13 mouse cellular contexts compared by ENCODE assay signal in genomic region chr10:58640446-58641400, GRCm38 (mm10). TPM values are rescaled to one million over a fixed set of nuclear protein-coding genes. Genes with fewer than 3 reads are reported as not detected.
A peak's percentile ranks its signal among the peaks of the same experiment; 100 is the strongest.
DNase-seq lines count a peak whose midpoint lies in the region; ATAC-seq lines count a peak whose summit lies in the region.
"Had no signal": no experiment of that assay in that cellular context is flagged by ENCODE, and none has a peak within 500 bp of the region (broad histone marks: within the 10 kb centered on the region; RNA-seq: fewer than 3 reads in every experiment).

No protein-coding gene starts in this region.

- H3K4me3 ChIP-seq in hindbrain, embryonic 10.5 days, result no peak overlapping the region
- no peak overlapping the region for H3K4me3 ChIP-seq in hindbrain, embryonic 14.5 days (replicated peaks; ENCODE audit: low read length)
- no peak overlapping the region for H3K4me3 ChIP-seq in forebrain, embryonic 12.5 days (replicated peaks)
- no peak overlapping the region for H3K4me3 ChIP-seq in liver, embryonic 11.5 days (ENCODE audit: low read depth, low read length)
- H3K4me3 ChIP-seq: gastrocnemius, adult 2 months; liver, embryonic 15.5 days had no signal

- no peaks in the 10 kb centered on the region for H3K9me3 ChIP-seq in hindbrain, embryonic 10.5 days
- H3K9me3 ChIP-seq in hindbrain, embryonic 14.5 days (ENCODE audit: control insufficient read depth, low read length), result no peaks in the 10 kb centered on the region
- no peaks in the 10 kb centered on the region for H3K9me3 ChIP-seq in forebrain, embryonic 12.5 days
- H3K9me3 ChIP-seq in liver, embryonic 11.5 days (ENCODE audit: control insufficient read depth, low read length), result no peaks in the 10 kb centered on the region
- H3K9me3 ChIP-seq: liver, embryonic 15.5 days had no signal

- H3K4me2 ChIP-seq in hindbrain, embryonic 14.5 days (replicated peaks), result no peak overlapping the region
- H3K4me2 ChIP-seq in forebrain, embryonic 12.5 days, result peak overlapping the region; percentile 17
- H3K4me2 ChIP-seq in liver, embryonic 11.5 days, result no peak overlapping the region
- H3K4me2 ChIP-seq: liver, embryonic 15.5 days had no signal

- H3K27me3 ChIP-seq in hindbrain, embryonic 10.5 days (ENCODE audit: insufficient read depth, poor library complexity, severe bottlenecking), result no peaks in the 10 kb centered on the region
- no peaks in the 10 kb centered on the region for H3K27me3 ChIP-seq in hindbrain, embryonic 14.5 days (ENCODE audit: control insufficient read depth, insufficient read depth, low read length)
- H3K27me3 ChIP-seq in forebrain, embryonic 12.5 days, result peaks cover 47% of the 10 kb centered on the region
- H3K27me3 ChIP-seq in liver, embryonic 11.5 days (replicated peaks; ENCODE audit: control insufficient read depth, insufficient read depth, low read length), result no peaks in the 10 kb centered on the region; the same call in 1 of the 2 replicates
- H3K27me3 ChIP-seq: liver, embryonic 15.5 days had no signal

- DNase-seq in hindbrain, embryonic 10.5 days (ENCODE audit: low spot score), result peak; percentile 22
- DNase-seq in hindbrain, embryonic 14.5 days (ENCODE audit: low spot score), result no peak
- peak; percentile 28 for DNase-seq in NIH3T3 (ENCODE audit: low read depth)
- DNase-seq in lung, postnatal 25 days (ENCODE audit: low spot score), result peak; percentile 45
- no peak for DNase-seq in right cerebral cortex, postnatal 36 days (ENCODE audit: low spot score in 2 of 2)
- no peak for DNase-seq in liver, embryonic 11.5 days (ENCODE audit: low spot score)
- no peak for DNase-seq in heart, postnatal 4 days
- DNase-seq: cerebellum, adult 9-10 months; gastrocnemius, adult 2 months; thymus, adult 2 months had no signal

- no peaks in the 10 kb centered on the region for H3K36me3 ChIP-seq in hindbrain, embryonic 10.5 days
- no peaks in the 10 kb centered on the region for H3K36me3 ChIP-seq in hindbrain, embryonic 14.5 days (replicated peaks; ENCODE audit: control insufficient read depth, insufficient read depth)
- H3K36me3 ChIP-seq in forebrain, embryonic 12.5 days (replicated peaks), result no peaks in the 10 kb centered on the region
- H3K36me3 ChIP-seq in liver, embryonic 11.5 days (ENCODE audit: control insufficient read depth, insufficient read depth, low read length), result no peaks in the 10 kb centered on the region
- H3K36me3 ChIP-seq: liver, embryonic 15.5 days had no signal

- 39% methylated on average over 19 of the region's 19 CpGs for WGBS in hindbrain, embryonic 10.5 days
- WGBS in hindbrain, embryonic 14.5 days, result 32% methylated on average over 19 of the region's 19 CpGs
- 11% methylated on average over 19 of the region's 19 CpGs for WGBS in forebrain, embryonic 12.5 days
- WGBS in liver, embryonic 11.5 days, result 60% methylated on average over 19 of the region's 19 CpGs

- H3K27ac ChIP-seq in hindbrain, embryonic 10.5 days, result peak overlapping the region; percentile 73
- no peak overlapping the region for H3K27ac ChIP-seq in hindbrain, embryonic 14.5 days
- H3K27ac ChIP-seq in forebrain, embryonic 12.5 days, result 0 out of 2 replicates have a peak overlapping the region, but pooled peaks have one; percentile 42
- no peak overlapping the region for H3K27ac ChIP-seq in liver, embryonic 11.5 days (ENCODE audit: low read depth, low read length)
- H3K27ac ChIP-seq: liver, embryonic 15.5 days had no signal

- H3K4me1 ChIP-seq in hindbrain, embryonic 10.5 days (replicated peaks), result peaks cover 38% of the 10 kb centered on the region
- H3K4me1 ChIP-seq in hindbrain, embryonic 14.5 days (replicated peaks; ENCODE audit: control insufficient read depth, insufficient read depth, low read length), result no peaks in the 10 kb centered on the region
- peaks cover 31% of the 10 kb centered on the region for H3K4me1 ChIP-seq in forebrain, embryonic 12.5 days
- no peaks in the 10 kb centered on the region for H3K4me1 ChIP-seq in liver, embryonic 11.5 days (replicated peaks; ENCODE audit: control insufficient read depth, insufficient read depth, low read length)
- H3K4me1 ChIP-seq: liver, embryonic 15.5 days had no signal

- no peak overlapping the region for H3K9ac ChIP-seq in hindbrain, embryonic 14.5 days
- no peak overlapping the region for H3K9ac ChIP-seq in forebrain, embryonic 12.5 days
- H3K9ac ChIP-seq in liver, embryonic 11.5 days (ENCODE audit: low read depth, low read length), result no peak overlapping the region
- H3K9ac ChIP-seq: liver, embryonic 15.5 days had no signal

- no peak for ATAC-seq in hindbrain, embryonic 14.5 days (ENCODE audit: low FRiP score)
- ATAC-seq in forebrain, embryonic 12.5 days (ENCODE audit: low FRiP score), result peak; percentile 47
- ATAC-seq in liver, embryonic 11.5 days (replicated peaks; ENCODE audit: low FRiP score), result no peak
- ATAC-seq: inflammation-experienced regulatory T-cells, adult 6 months had no signal

RNA-seq across cellular contexts. Expression of gene Edar, which starts 34.7 kb away (rescaled TPM):
- 0.08 and 0.20 TPM in 2 replicates for polyA plus RNA-seq in hindbrain, embryonic 10.5 days (2016; fragmentation: Nextera tagmentation; extraction: Ambion mirVana)
- 0.24 and 0.25 TPM in 2 replicates for polyA plus RNA-seq in hindbrain, embryonic 14.5 days (2014; fragmentation: Nextera tagmentation; extraction: Ambion mirVana)
- polyA plus RNA-seq in forebrain, embryonic 12.5 days (2016; fragmentation: Nextera tagmentation; extraction: Ambion mirVana), result 0.83 and 0.93 TPM in 2 replicates
- 0.04 TPM in 1 of 2 replicates, not detected in the other for polyA plus RNA-seq in liver, embryonic 11.5 days (2014; fragmentation: Nextera tagmentation; extraction: Ambion mirVana)
- total RNA-seq in heart, postnatal 4 days (2021), result under 1 TPM; 0.41 to 0.43 TPM
- polyA plus RNA-seq: inflammation-experienced regulatory T-cells, adult 6 months; liver, embryonic 15.5 days had no signal

Comparison
In these comparisons a context has a peak if more than half of its experiments do, and no peak if none do; other contexts are left out.
1. DNase-seq: peak in hindbrain, embryonic 10.5 days (single experiment), NIH3T3 (single experiment) and lung, postnatal 25 days (single experiment); none in hindbrain, embryonic 14.5 days (single experiment), right cerebral cortex, postnatal 36 days (0 of 2), liver, embryonic 11.5 days (single experiment) and heart, postnatal 4 days (single experiment).
2. H3K27ac ChIP-seq: peak in hindbrain, embryonic 10.5 days (single experiment) and forebrain, embryonic 12.5 days (single experiment); none in hindbrain, embryonic 14.5 days (single experiment) and liver, embryonic 11.5 days (single experiment).